Mouse (Mus musculus): ENCODE data around the gene She. TPM values are rescaled to one million over a fixed set of nuclear protein-coding genes. Genes with fewer than 3 reads are reported as not detected.
"Not testable (repeated sequence)": the region's sequence is repeated elsewhere in the genome, so short reads cannot be mapped to it uniquely, and the experiment has no call there.

The She gene
- total RNA-seq, 2 experiments from 2014 or later = 12.1 to 14.7 TPM

DNA sequence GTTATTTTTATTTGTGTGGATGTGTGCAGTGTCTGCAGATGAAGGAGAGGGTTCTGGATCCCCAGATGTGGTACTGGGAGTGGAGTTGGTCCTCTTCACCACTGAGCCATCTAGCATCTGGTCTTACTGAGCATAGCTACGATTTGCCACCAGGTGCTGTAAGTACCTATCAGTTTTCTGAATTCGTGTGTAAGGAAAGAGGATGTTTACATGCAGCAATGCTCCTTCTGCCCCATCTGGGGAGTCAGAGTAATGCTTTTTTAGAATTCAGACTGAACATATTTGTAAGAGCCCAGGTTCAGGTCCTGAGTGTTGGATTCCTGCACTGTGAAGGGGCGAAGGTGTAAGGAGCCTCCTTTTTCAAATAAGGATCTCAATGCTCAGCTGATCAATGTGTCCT, 28.8 kb downstream of the She start:
- no peak for DNase-seq (ENCODE audit: low spot score)
- intact Hi-C loops (cut with DNase I) = loop anchor here (5.0 to 10.0 kb wide), 3 partner anchors 128 to 515 kb away; partner anchors contain the start of genes Adam15 and Adar

DNA sequence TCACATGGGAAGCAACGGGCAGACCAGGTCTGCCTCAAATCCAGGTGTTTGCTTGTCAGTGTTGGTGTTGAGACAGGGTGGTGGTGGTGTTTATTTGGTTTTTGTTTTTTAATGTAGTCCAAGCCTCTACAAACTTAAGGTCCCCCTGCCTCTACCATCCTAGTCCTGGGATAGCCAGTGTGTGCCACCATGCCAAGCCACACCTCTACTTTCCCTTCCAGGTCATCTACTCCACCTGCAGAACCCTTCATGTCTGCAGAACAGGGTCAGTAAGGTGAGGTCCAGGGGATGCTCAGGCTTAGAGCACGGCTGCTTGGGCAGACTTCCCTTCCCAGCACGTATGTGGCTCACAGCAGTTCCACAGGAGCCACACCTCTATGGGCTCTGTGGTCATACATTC, 29.2 kb downstream of the She start:
- intact Hi-C loops (cut with DNase I) = no loop called here
- no peak for DNase-seq (ENCODE audit: low spot score)

- intact Hi-C loops (cut with DNase I) = no loop called here
Observed at GRCm38 (mm10) chr3:89861070-89861469, 29.9 kb downstream of the She start.

GRCm38 (mm10) chr3:89862182-89862761, 31.1 kb downstream of the She start:
- intact Hi-C loops (cut with DNase I) = no loop called here

More at GRCm38 (mm10) chr3:89861070-89861469, 29.9 kb downstream of the She start:
- peak; percentile 82 for DNase-seq (ENCODE audit: low spot score)

DNA sequence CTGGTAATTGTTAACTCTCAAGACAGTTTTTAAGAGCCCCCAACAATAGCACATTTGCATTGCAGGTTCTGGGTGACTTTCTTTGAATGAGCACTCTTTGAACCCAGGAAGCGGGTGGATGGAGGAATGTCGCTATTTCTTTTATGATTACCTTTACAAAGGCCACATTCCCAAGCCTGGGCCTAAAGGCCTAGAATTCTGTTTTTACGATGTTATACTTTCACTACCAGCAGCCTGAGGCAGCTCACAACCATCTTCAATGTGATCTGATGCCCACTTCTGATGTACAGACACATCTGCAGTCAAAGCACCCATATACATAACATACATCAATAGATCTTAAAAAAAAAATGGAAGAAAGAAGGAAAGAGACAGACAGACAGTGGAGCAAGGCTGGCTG, 32.1 kb downstream of the She start:
- intact Hi-C loops (cut with DNase I); DNase-seq (ENCODE audit: low spot score): not testable (repeated sequence)

More at GRCm38 (mm10) chr3:89862182-89862761, 31.1 kb downstream of the She start:
- DNase-seq (ENCODE audit: low spot score) = no peak

DNA sequence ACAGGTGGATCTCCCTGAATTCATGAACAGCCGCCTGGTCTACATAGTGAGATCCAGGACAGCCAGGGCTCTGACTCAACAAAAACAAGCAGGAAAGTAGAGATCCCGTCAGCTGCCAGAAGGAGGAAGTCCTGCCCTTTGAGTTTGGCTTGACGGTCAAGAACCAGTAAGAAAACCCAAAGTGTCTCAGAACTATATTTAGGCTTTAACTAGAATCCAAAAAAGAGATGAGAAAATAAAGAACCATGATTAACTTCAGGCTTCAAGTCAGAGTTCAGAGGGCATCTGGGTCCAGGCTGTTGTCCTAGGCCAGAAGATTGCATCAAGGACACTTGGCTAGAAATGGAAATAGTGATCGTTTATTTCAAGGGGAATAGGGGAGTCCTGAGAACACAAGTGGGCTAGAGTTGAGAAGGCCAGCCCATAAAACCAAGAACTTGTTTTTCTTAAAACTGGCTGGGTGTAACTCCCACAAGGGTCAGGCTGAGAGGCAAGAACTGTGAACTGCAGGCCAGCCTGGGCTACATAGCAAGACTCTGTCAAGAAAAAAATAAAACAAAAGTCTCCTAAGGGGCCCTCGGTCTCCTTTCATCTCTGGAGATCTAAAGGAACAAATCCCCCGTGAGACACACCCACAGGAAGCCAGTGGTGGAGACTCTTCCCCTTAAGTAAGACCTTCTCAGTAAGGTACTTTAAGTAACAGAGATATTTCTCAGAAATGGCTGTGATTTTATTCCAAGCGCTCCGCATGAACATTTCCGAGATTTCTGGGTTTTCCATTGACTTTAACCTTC, 32.7 kb downstream of the She start:
- intact Hi-C loops (cut with DNase I) = no loop called here
- DNase-seq (ENCODE audit: low spot score) = peak; percentile 50

DNA sequence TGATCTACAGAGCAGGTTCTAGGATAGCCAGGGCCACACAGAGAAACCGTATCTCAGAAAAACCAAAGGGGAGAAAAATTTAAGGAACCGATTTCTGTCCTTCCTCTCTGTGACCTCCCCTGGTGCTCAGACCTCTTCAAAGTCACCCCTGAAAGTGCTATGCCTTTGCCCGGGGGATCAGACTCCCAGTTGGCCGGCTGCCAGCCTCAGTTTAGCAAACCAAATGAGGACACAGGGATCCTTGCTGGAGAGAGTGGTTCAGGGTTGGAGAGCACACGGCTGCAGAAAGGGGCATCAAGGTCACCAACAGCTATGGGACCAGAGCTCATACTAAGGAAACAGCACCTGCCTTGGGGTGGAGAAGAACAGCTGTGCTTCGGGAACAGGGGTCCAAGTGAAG, 33.9 kb downstream of the She start:
- no peak for DNase-seq (ENCODE audit: low spot score)
- intact Hi-C loops (cut with DNase I) = loop anchor here (5.0 kb wide), 1 partner anchor 97 kb away; the partner anchor contains the start of gene Atp8b2

DNA sequence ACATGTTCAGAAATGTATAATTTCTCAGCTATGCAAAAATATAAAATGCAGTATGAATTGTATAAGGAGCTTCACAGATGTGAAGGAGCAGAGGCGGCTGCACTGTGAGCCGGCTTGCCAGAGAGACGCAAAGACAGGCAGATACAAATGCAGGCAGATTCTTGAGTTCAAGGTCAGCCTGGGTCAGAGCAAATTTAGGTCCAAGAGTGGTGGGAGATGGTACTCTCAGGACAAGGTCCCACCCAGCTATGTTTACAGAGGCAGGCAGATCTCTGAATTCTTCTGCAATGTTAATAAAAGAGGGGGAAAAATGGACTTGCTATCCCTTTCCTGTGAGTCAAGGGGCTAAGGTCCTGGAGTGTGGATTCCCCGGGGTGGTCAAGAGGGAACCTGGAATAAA, 34.6 kb downstream of the She start:
- intact Hi-C loops (cut with DNase I) = loop anchor here (5.0 kb wide), 1 partner anchor 97 kb away; the partner anchor contains the start of gene Atp8b2

GRCm38 (mm10) chr3:89867651-89868050, 36.5 kb downstream of the She start:
- intact Hi-C loops (cut with DNase I) = loop anchor here (5.0 kb wide), 1 partner anchor 95 kb away; the partner anchor contains the start of gene Atp8b2
- no peak for DNase-seq (ENCODE audit: low spot score)

More for the DNA sequence above, 34.6 kb downstream of the She start:
- no peak for DNase-seq (ENCODE audit: low spot score)

DNA sequence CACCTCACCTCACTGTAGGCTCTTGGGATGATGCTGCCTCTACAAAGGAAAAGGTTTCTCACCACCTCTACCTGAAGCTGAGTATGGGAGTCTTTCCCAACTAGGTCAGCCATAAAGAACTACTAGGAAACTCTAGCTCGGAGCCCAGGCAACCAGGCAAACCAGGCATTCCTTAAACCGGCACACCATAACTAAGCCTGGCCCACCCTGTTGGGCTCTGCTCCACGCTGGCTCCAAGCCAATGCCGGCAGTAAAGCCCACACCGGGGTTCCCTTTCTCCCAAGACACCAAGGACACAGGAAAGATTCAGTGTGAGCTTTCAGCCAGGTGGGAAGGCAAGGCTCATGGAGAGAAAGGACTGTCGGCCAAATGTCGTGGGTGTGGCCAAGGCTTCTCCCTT, 37.2 kb downstream of the She start:
- DNase-seq (ENCODE audit: low spot score) = no peak
- intact Hi-C loops (cut with DNase I) = loop anchor here (5.0 kb wide), 1 partner anchor 94 kb away; the partner anchor contains the start of gene Atp8b2

GRCm38 (mm10) chr3:89868956-89869355, 37.8 kb downstream of the She start:
- no peak for DNase-seq (ENCODE audit: low spot score)
- intact Hi-C loops (cut with DNase I) = loop anchor here (5.0 kb wide), 1 partner anchor 93 kb away; the partner anchor contains the start of gene Atp8b2

DNA sequence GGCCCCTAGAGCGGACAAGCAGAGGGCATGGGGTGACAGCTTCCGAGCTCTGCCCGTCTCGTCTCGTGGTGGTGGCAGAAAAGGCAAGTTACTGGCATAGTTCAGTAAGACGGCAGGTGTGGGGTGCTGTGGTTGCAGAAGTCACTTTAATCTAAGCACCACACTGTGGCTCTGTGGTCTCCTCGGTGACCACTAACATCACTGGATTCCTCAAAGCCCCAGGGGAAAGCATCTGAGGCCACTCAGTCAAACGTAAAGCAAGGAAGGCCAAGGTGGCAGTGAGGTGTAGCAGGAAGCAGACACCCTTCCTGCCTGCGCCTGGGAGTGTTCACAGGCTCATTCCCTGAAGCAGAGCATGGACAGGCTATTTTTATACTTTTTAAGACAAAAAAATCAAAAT, 38.4 kb downstream of the She start:
- intact Hi-C loops (cut with DNase I) = loop anchor here (5.0 kb wide), 1 partner anchor 93 kb away; the partner anchor contains the start of gene Atp8b2
- DNase-seq (ENCODE audit: low spot score) = no peak

- intact Hi-C loops (cut with DNase I) = loop anchor here (2.0 kb wide), 1 partner anchor 42 kb away; the partner anchor contains the start of gene Il6ra
- DNase-seq (ENCODE audit: low spot score) = no peak
Observed at GRCm38 (mm10) chr3:89870472-89871271, 39.5 kb downstream of the She start.

GRCm38 (mm10) chr3:89871339-89871914, 40.3 kb downstream of the She start:
- intact Hi-C loops (cut with DNase I) = loop anchor here (2.0 kb wide), 1 partner anchor 41 kb away; the partner anchor contains the start of gene Il6ra
- DNase-seq (ENCODE audit: low spot score) = no peak

- intact Hi-C loops (cut with DNase I) = no loop called here
- DNase-seq (ENCODE audit: low spot score) = no peak
Observed at GRCm38 (mm10) chr3:89872209-89872608, 41.0 kb downstream of the She start.

- no peak for DNase-seq (ENCODE audit: low spot score)
- intact Hi-C loops (cut with DNase I) = no loop called here
Observed at GRCm38 (mm10) chr3:89872684-89873083, 41.5 kb downstream of the She start.

GRCm38 (mm10) chr3:89874076-89874475, 42.9 kb downstream of the She start:
- intact Hi-C loops (cut with DNase I) = no loop called here
- DNase-seq (ENCODE audit: low spot score) = no peak

- no peak for DNase-seq (ENCODE audit: low spot score)
- intact Hi-C loops (cut with DNase I) = loop anchor here (5.0 kb wide), 1 partner anchor 67 kb away; no protein-coding TSS in a partner anchor
Observed at GRCm38 (mm10) chr3:89875021-89875420, 43.9 kb downstream of the She start.

- no peak for DNase-seq (ENCODE audit: low spot score)
- intact Hi-C loops (cut with DNase I) = loop anchor here (5.0 kb wide), 1 partner anchor 67 kb away; no protein-coding TSS in a partner anchor
Observed at GRCm38 (mm10) chr3:89875781-89876180, 44.6 kb downstream of the She start.

Measured in heart, postnatal 25 days (tissue).